Mouse (Mus musculus) megakaryocyte, embryonic 14.5 days (primary cell): ENCODE measurements around the gene Fam173b.

Experiments used
- FLI1 ChIP-seq: IDR thresholded peaks from 2 replicates; pipeline ENCODE4 v1.6.1; 2012; ENCODE audit warnings: low read length, inconsistent platforms, mixed read lengths
- GATA1 ChIP-seq: IDR thresholded peaks from 3 replicates; pipeline ENCODE4 v1.6.1; 2012; ENCODE audit warnings: mixed read lengths, low read length, inconsistent platforms, borderline replicate concordance

- TF ChIP-seq GATA1 (no peak), FLI1 (no peak)
Measured at GRCm38 (mm10) chr15:31554855-31555254, 46.8 kb upstream of the Fam173b start.
